Mouse (Mus musculus) heart, embryonic 14.5 days (tissue): Measurements from ENCODE around the gene Slc6a16. TPM values are rescaled to one million over a fixed set of nuclear protein-coding genes. Genes with fewer than 3 reads are reported as not detected.

ENCODE experiments used
- ATAC-seq: fragments of 200-750 bp; cut with Nextera tagmentation; 2 replicates; pipeline ENCODE4 v1.8.0; 2017; ENCODE audit warnings: low read depth, moderate TSS enrichment; ENCODE audit not compliant: insufficient number of reproducible peaks, insufficient read depth, low FRiP score
- H3K27ac ChIP-seq, 2 experiments: fragments of 200-500 bp in 1 of 2; fragments of 300-500 bp in 1 of 2; sonication (generic) in 1 of 2; replicated peaks in 1 of 2; 2 replicates each; pipeline ENCODE4 v1.5.1; 2012 to 2014; ENCODE audit warnings: low read depth in 2 of 2, low read length in 2 of 2, control low read depth in 1 of 2, mild to moderate bottlenecking in 1 of 2, mixed read lengths in 1 of 2; ENCODE audit not compliant: control insufficient read depth in 1 of 2, insufficient read depth in 1 of 2
- H3K27me3 ChIP-seq: fragments of 300-500 bp; sonication (generic); 2 replicates; pipeline ENCODE4 v1.6.1; 2014; ENCODE audit warnings: mild to moderate bottlenecking, low read length, control low read depth; ENCODE audit not compliant: control insufficient read depth, insufficient read depth
- H3K36me3 ChIP-seq: fragments of 300-500 bp; sonication (generic); 2 replicates; pipeline ENCODE4 v1.6.1; 2014; ENCODE audit warnings: mild to moderate bottlenecking, control low read depth, low read length, mixed read lengths; ENCODE audit not compliant: control insufficient read depth, insufficient read depth
- H3K4me1 ChIP-seq, 2 experiments: fragments of 200-500 bp in 1 of 2; fragments of 300-500 bp in 1 of 2; sonication (generic) in 1 of 2; 2 replicates each; pipeline ENCODE4 v1.6.1; 2012 to 2014; ENCODE audit warnings: low read length in 2 of 2, control low read depth in 1 of 2, mixed read lengths in 1 of 2; ENCODE audit not compliant: control insufficient read depth in 2 of 2, insufficient read depth in 2 of 2
- H3K4me2 ChIP-seq: fragments of 300-500 bp; sonication (generic); 2 replicates; pipeline ENCODE4 v1.6.1; 2014; ENCODE audit warnings: mild to moderate bottlenecking, low read length
- H3K4me3 ChIP-seq, 2 experiments: fragments of 200-500 bp in 1 of 2; fragments of 300-500 bp in 1 of 2; sonication (generic) in 1 of 2; 2 replicates each; pipeline ENCODE4 v1.5.1; 2012 to 2014; ENCODE audit warnings: low read length in 2 of 2, mild to moderate bottlenecking in 2 of 2, control low read depth in 1 of 2, low read depth in 1 of 2, moderate library complexity in 1 of 2; ENCODE audit not compliant: control insufficient read depth in 1 of 2, insufficient read depth in 1 of 2
- H3K9ac ChIP-seq: fragments of 300-500 bp; sonication (generic); 2 replicates; pipeline ENCODE4 v1.6.1; 2014; ENCODE audit warnings: mild to moderate bottlenecking, low read length
- H3K9me3 ChIP-seq: fragments of 300-500 bp; sonication (generic); 2 replicates; pipeline ENCODE4 v1.6.1; 2016; ENCODE audit warnings: low read length, control low read depth; ENCODE audit not compliant: control insufficient read depth
- WGBS: fragments of 180-500 bp; shearing (Covaris S2); extraction: QIAGEN DNeasy Blood & Tissue Kit; methylation state at CpG from one replicate; pipeline ENCODE4 v1.1.7; 2014; 5-methylcytosine and 5-hydroxymethylcytosine counted together
- polyA plus RNA-seq: library from polyadenylated mRNA; unstranded; fragments of >200 nt; fragmentation: Nextera tagmentation; extraction: Ambion mirVana; gene quantifications from 2 replicates; pipeline ENCODE4 v1.2.1, GENCODE M21; 2014

The Slc6a16 gene
- polyA plus RNA-seq, 1 experiment from 2014 or later: 0.38 TPM

DNA sequence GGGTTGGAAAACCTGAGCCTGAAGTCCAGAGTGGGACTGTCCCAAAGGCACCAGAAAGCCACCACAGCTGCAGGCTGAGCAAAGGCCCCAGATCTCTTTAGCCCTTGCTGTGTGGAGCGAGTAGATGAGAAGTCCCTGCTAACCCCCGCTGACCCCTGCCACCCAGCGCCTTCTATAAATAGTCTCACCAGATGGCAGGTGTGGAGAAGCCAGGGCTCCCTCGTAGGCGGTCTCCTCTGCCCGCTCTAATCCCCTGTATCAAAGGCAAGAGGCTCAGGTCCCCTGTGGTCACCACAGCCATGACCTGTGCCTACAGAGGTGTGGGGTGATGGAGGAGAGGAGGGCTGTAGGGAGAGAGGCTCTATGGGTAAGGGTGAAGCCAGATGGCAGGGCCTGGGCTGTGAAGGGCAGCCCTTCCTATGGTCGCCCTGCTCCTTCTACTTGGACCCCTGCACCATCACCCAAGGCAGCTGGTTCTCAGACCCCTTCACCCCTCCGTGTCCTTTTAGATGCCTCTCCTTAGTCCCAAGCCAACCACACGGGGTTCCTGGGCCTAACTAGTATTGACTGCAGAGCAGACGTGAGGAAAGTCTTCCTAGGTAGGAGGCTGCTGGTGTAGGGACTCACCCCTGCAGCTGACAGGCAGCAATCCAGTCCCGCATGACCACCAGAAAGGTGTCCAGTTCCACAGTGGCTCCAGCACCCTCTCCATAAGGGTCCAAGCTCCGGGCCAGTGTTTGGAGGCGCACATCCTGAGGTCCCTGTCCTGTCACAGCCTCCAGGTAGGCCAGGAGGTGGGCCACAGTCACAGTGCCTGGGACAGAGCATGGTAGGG lies 45.3 kb upstream of the Slc6a16 start:
- Histone ChIP-seq H3K4me2 (no peak overlapping the region), H3K27me3 (peaks cover 9% of the 10 kb centered on the region; the same call in 1 of the 2 replicates), H3K4me3 (no peak overlapping the region), H3K9ac (no peak overlapping the region), H3K4me1 (peaks cover 15 to 16% of the 10 kb centered on the region in 2 experiments; a peak in 3 of 4 replicates), H3K9me3 (no peaks in the 10 kb centered on the region), H3K36me3 (no peaks in the 10 kb centered on the region), H3K27ac (no peak overlapping the region)
- 49% methylated on average over 13 of the region's 13 CpGs for WGBS
- peak; percentile 6; the same call in 1 of the 2 replicates for ATAC-seq

DNA sequence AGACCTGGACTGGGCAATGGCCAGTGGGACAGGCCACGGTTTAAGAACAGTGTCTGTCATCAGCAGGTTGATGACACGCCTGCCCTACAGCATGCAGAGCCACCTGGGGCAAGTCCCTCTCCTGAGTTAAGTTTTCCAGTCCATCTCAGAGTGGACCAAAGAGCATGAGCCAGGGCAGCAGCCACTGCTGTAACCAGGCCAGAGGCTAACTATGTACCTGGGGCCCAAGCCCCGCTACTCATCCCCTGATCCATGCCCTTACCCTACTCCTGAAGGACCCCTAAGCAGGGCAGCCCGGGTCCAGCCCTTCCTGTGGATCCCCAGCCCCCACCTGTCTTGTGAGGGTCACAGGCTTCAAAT lies 44.7 kb upstream of the Slc6a16 start:
- H3K4me2 ChIP-seq: no peak overlapping the region
- peaks cover 4% of the 10 kb centered on the region; the same call in 1 of the 2 replicates for H3K27me3 ChIP-seq
- 78% methylated on average over 4 of the region's 4 CpGs for WGBS
- H3K27ac ChIP-seq: no peak overlapping the region
- no peaks in the 10 kb centered on the region for H3K36me3 ChIP-seq
- no peak for ATAC-seq
- no peaks in the 10 kb centered on the region for H3K9me3 ChIP-seq
- peaks cover 15 to 16% of the 10 kb centered on the region in 2 experiments; a peak in 3 of 4 replicates for H3K4me1 ChIP-seq
- no peak overlapping the region for H3K9ac ChIP-seq
- H3K4me3 ChIP-seq: no peak overlapping the region

DNA sequence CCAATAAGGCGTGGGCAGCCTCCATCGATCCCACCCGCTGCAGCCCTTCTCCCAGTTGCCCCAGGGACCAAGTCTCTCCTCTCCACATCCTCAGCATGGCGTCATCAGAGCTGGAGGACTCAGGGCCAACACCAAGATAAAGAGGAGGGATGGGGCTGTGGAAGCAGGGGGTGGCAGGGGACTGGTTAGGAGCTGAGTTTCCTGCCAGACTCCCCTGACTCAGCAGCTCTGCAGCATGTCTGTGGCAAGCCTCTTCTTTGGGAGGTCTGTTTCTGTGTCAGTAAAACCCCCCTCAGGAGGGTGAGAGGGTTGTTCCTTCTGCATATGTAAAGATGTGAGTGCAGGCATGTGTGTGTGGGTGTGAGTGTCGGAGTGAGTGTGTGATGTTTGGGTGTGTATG lies 43.9 kb upstream of the Slc6a16 start:
- no peaks in the 10 kb centered on the region for H3K36me3 ChIP-seq

DNA sequence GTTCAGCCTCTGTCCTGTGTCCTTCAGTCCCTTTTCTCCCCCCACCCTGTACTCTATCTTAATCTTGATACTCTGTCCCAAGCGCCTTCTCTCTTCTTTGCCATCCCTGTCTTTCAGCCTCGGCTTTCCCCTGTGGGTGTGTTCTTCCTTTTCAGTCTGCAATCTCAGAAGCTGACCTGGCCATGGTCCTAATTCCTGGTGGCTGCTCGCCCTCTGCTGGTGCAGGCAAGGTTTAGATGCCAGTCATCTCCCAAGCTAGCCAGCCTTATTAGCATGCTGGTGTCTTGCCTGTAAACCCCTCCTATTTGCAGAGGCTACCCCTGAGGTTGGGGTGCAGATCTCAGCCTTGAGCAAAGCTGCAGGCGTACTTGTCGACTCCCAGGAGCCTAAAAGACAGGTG lies 42.5 kb upstream of the Slc6a16 start:
- WGBS: 4% methylated on average over 5 of the region's 5 CpGs

More for the DNA sequence above, 43.9 kb upstream of the Slc6a16 start:
- no peak for ATAC-seq
- Histone ChIP-seq H3K9me3 (no peaks in the 10 kb centered on the region), H3K9ac (no peak overlapping the region), H3K27ac (no peak overlapping the region), H3K4me2 (no peak overlapping the region), H3K4me3 (no peak overlapping the region), H3K4me1 (peaks cover 9 to 12% of the 10 kb centered on the region in 2 experiments; a peak in 2 of 4 replicates), H3K27me3 (peaks cover 3% of the 10 kb centered on the region; the same call in 1 of the 2 replicates)
- WGBS: 71% methylated on average over 5 of the region's 5 CpGs

DNA sequence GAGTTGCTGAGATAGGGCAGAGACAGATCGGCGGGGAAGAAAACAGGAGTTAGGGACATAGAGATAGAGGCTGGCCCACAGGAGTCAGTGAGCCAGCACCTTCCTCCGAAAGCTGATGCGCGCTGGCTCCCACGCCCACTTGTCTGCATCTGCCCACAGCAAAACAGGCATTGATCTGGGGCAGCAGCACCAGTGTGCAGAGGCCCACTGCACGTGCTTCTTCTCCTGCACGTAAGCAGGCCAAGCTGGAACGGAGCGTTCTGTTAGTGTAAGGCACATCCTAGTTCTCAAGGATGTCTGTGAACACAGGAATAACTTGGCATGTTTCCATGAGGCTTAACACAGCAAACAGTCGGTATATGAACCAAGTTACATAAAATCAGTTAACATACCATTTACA lies 41.9 kb upstream of the Slc6a16 start:
- Histone ChIP-seq H3K4me1 (peaks cover 6 to 11% of the 10 kb centered on the region in 2 experiments; a peak in 1 of 4 replicates), H3K27ac (no peak overlapping the region), H3K4me3 (no peak overlapping the region), H3K9ac (no peak overlapping the region), H3K4me2 (no peak overlapping the region), H3K36me3 (no peaks in the 10 kb centered on the region), H3K9me3 (no peaks in the 10 kb centered on the region), H3K27me3 (no peaks in the 10 kb centered on the region; the same call in 1 of the 2 replicates)
- no peak for ATAC-seq
- 72% methylated on average over 11 of the region's 11 CpGs for WGBS

More for the DNA sequence above, 42.5 kb upstream of the Slc6a16 start:
- H3K4me1 ChIP-seq: peaks cover 6 to 11% of the 10 kb centered on the region in 2 experiments; a peak in 1 of 4 replicates
- H3K4me3 ChIP-seq: no peak overlapping the region
- no peak for ATAC-seq
- no peak overlapping the region for H3K4me2 ChIP-seq
- no peak overlapping the region for H3K27ac ChIP-seq
- no peaks in the 10 kb centered on the region for H3K9me3 ChIP-seq
- no peaks in the 10 kb centered on the region for H3K36me3 ChIP-seq
- no peak overlapping the region for H3K9ac ChIP-seq
- H3K27me3 ChIP-seq: peaks cover 1% of the 10 kb centered on the region; the same call in 1 of the 2 replicates

DNA sequence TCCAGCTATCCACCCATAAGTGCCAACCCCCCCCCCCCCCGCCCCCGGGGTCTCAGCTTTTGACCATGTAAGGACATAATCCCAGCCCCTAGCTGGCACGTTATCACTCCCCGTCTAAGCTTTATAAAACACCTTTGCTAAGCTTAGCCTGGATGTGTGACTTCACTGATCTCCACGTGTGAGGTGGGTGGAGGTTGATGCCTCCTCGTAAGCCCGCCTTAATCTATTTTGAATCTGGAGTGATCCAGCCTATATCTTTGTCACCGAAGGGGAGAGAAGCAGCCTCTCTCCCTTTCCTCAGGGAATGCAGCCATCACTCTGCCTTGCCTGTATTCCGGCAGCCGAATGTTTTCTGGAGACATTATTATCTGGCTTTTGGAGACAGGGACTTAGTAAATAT lies 38.2 kb upstream of the Slc6a16 start:
- Histone ChIP-seq H3K4me1 (peaks cover 0 to 6% of the 10 kb centered on the region in 2 experiments; a peak in 1 of 4 replicates), H3K36me3 (no peaks in the 10 kb centered on the region), H3K27me3 (no peaks in the 10 kb centered on the region), H3K9ac (no peak overlapping the region; the same call in 1 of the 2 replicates), H3K27ac (no peak overlapping the region), H3K9me3 (no peaks in the 10 kb centered on the region), H3K4me3 (no peak overlapping the region), H3K4me2 (no peak overlapping the region)
- no peak for ATAC-seq
- WGBS: 19% methylated on average over 10 of the region's 10 CpGs

DNA sequence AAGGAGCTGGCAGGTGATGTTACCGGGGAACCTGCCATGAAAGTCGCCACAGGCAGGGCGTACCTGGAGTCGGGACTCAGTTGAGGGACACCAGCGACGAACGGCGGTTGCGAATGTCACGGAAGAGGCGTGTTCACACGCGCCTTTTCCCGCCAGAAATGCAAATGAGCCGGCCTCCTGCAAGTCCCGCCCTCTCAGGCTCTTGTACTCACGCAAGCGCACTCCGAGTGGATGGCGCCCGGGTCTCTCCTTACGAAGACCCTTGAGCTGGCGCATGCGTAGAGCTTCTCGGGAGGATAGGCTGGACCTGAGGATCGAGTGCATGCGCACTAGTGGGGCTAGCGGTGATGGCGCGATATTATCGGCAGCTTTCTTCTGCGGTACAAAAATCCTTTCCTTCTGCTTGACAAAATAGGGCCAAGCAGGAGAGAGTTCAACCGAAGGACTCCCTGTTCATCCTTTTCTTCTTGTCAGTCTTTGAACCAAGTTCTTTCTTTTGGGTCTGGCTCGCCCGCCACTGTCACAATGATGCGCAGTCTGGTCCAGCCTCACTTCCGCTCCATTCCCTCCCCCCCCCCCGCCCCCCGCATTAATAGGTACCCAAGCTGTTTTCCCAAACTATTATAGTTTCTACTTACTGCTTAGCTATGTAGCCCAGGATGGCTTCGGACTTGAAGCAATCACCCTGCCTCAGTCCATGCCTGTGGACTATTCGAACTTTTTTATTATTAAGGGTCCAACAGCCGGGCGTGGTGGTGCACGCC lies 36.3 kb upstream of the Slc6a16 start, which contains the start of gene Ccdc155:
Gene Ccdc155, minus strand, starts transcription at position 513 of the 764 bp plus-strand sequence.
- Histone ChIP-seq H3K9ac (no peak within 1 kb of the TSS), H3K9me3 (no peaks in the 10 kb centered on the region), H3K36me3 (no peaks in the 10 kb centered on the region), H3K4me2 (peak within 1 kb of the TSS; percentile 69), H3K4me1 (peaks cover 0 to 4% of the 10 kb centered on the region in 2 experiments; a peak in 1 of 4 replicates), H3K27ac (no peak within 1 kb of the TSS), H3K4me3 (peak within 1 kb of the TSS; percentile 42 to 60), H3K27me3 (no peaks in the 10 kb centered on the region)
- ATAC-seq: peak; percentile 79
- WGBS: 7% methylated on average over 44 of the region's 44 CpGs
